Mouse (Mus musculus) thymus, postnatal 10 days (tissue): ENCODE results near the gene Ola1.
A peak's percentile ranks its signal among the peaks of the same experiment; 100 is the strongest.

Experiments used
- DNase-seq, 2 experiments: peaks; one replicate each; pipeline ENCODE4 v3.0.0; 2021; ENCODE audit warnings: low spot score in 2 of 2

Ola1 gene

DNA sequence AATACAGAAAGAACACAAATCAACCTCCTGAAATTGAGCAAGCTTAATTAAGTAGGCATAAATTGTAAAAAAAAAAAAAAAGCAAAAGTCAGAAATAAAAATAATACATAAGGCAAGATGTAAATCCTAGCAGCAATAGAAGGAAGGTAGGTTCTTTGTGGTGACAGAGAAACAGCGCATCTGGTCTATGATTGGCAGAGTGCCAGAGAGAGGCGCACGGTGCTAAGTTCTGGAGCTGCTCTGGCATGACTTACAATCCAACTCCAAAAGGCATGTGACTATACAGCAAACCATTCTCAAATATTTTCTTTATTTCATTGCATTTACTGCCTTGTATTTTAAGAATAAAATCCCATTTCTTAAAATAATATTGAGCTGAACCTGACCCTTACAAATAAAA lies 68.2 kb downstream of the Ola1 start:
- no peak for DNase-seq

DNA sequence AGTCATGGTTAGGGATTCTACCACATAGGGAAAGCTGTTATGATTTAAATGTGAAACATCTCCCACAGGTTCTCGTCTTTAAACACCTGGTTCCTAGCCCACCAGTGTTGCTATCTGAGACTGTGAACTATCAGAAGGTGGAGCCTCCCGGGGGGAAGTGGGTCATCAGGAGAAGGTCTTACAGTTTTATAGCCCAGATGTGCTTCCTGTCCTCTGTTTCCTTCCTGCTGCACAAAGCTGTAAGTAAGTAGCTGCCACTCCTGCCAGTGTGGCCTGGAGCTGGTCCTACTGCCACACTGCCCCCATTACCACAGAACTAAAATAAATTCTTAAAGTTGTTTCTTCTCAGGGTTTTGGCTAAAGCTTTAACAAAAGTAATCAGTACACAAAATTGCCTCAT lies 72.6 kb downstream of the Ola1 start:
- peak; percentile 36 to 37 for DNase-seq

DNA sequence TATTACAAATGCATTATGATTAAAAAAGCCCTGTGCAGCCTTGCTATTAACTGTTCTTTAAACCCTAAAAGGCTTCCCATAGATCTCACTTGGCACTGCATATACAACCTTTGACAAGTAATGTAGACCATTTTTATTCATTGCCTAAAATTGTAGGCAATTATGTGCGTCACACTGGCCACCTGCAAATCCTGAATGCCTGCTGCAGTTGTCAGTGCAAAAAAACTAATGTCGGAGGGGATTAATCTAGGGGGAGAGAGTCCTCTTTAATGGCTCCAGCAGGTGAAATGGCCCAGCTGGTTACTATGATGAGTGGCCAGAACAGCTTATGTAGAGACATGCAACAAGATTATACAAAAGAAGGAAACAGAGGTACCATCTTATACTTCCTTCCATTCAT lies 75.0 kb downstream of the Ola1 start:
- no peak for DNase-seq

DNA sequence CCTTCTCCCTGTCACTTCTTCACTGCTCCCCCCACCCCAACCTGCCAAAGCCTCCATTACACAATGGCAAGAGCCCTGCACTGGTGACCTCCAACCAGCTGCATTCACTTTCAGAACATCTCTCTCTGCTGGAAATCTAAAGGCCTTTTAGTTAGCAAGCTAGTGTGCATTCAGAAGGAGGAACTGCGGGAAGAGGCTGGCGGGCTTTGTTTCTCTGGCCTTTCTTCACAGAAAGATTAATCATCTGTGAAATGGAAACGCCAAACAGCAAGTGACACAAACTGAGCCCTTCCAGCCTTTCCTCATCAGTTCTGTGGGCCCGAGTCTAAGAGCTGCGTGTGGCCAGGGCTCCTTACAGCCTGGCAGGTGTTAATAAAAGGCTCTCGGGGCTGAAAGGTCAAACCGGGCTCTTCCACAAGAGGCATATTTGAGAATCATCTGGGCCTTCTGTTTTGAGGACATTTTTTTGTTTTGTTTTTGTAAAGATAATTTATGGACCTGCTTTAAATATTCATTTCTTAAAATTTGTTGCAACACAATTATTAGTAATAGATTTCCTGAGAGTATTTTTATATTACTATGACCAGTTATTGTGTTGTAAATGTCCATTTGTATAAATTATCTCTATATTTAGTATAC lies 75.8 kb downstream of the Ola1 start:
- DNase-seq = no peak

DNA sequence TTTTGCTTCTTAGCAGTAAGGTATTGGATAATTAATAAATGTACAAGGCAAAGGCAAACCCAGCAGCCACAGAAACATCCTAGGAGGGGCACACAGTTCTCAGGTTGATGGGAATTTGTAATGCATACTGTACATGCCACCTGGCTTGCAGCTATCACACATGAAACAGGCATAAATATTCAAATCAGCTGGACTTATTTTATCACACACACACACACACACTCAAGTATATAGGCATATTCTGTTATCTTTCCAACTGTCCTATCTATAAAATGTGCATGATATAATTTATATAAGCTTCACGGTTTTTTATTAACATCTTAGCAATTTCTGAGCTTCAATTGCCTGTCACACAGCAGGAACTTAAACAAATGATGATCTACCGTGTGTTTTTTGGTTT lies 85.8 kb downstream of the Ola1 start:
- DNase-seq = no peak

DNA sequence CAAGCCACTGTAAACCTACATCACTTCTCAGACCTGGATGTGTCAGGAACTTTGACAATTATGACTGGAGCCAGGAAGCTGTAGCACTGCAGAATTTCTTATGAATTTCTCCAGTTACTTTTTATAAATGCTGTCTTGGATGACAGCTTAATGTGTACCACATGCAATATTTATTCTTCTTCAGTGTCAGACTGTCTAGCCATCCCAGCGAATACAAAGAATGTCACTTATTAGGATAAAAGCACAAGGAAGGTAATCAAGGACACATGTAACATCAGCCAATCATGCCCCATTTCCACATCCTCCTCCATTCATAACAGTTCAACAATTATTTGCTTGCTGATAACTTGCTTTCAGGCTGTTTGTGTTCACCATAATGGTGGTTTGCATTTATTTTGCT lies 91.0 kb downstream of the Ola1 start:
- no peak for DNase-seq

DNA sequence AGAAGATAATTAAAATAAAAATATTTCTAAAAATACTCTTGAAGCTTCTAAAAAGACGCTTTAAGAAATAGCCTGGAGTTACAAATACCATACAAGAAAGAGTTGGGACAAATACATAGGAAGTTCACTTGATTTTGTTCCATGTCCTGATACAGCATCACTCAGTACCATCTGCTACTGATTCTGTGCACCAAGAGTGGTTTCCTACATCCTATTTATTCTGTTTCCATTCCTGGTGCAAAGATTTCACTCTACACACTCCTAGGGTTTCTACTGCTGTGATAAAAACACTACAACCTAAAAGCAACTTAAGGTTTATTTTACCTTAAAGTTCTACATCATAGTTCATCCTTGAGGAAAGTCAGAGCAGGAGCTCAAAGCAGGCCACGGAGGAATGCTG lies 99.9 kb downstream of the Ola1 start:
- no peak for DNase-seq

DNA sequence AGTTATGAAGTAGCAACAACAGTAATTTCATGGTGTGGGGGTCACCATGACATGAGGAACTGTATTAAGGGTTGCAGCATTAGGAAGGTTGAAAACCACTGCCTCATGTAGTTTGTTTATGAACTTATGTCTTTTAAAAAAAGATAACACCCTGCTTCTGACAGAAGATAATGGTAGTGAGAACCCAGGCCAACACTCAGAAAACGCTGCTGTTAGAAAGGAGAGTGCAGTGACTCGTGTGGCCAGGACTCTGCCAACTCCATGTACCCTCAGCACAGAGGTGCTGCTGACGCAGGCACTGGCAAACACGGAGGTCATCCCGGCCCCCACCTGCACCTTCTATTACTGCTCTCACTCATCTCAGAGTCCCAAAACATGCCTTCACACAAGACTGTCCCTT lies 111.6 kb downstream of the Ola1 start:
- no peak for DNase-seq

DNA sequence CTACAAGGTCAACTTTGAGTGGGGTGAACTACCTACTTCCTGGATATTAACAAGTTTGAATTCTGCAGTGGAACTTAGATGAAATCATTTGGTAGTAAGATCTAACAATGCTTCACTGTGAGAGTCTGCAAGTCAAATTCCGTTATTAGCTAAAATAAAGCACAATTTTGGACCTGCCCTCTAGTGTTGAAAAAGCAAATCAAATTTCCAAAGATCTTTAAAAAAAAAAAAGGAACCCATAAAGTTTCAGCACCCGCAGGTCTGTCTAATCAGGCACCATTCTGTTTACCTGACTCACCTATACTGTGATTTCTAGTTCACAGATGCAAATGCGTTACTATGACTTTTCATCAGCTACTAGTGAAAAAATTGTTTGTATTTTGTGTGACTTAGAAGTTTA lies 122.2 kb downstream of the Ola1 start:
- DNase-seq = no peak

DNA sequence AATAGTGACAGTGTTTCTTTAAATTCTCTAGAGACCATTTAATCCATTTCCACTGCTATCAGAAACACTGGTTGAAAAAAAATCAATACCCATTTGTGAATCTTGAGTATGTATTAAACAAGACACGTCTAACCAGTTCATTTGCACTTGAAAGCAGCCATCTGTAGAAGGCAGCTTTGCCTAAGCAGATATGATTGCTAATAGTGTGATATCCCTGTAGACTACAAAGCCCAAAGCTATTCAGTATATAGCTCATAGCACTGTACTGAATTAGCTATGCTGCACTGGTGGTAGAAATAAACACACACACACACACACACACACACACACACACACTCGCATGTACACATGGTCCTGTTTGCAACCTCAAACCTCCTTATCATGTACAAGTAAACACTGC lies 123.4 kb downstream of the Ola1 start:
- DNase-seq = no peak

DNA sequence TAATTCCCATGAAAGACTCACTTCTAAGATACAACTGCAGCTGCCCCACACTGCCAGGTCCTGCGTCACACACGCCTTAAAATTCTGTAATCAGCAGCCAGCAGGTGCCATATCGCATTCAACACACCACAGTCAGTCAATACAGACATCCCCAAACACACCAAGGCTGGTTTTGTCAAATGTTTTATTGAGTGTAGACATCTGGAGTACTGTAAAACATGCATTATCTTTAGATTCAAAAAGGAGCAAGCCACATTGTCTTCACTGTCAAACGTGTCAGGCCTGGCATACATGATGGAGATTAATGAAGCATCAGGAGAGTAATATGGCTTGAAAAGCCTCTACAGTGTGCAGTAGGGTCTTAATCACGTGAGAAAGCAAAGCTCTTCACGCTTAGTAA lies 125.7 kb downstream of the Ola1 start:
- no peak for DNase-seq

DNA sequence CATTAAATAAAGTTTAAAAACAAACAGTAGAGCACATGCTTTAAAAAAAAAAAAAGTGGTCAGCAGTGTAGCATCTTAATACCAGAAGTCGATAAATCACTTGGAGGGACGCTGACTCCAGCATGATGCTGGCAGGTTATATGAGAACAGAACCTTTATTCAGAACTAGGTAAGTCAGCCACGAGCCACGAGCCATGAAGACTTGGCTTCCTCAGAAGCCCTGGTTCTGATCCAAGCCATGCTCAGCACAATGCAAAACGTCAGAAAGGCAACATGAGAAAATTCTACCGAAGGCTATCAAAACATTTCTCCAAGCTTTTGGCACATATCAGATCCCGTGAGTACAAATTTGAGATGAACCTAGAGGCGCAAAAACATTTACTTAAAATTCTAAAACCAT lies 127.4 kb downstream of the Ola1 start:
- DNase-seq = no peak

DNA sequence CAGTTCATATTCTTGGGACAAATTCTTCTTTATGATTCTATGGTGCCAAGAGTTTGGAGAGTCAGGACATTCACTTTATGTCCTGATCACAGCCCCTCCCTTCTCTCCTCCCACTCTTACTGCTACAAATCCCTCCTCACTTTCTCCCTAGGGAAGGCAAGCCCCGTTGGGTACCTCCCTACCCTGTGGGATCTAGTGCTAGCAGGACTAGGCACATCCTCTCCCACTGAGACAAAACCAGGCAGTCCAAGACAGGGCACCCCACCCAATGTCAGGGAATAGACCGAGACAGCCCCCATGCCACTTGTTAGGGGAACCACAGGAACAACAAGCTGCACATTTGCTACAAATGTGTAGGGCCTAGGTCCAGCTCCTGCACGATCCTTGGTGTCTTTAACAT lies 131.1 kb downstream of the Ola1 start:
- DNase-seq = no peak

DNA sequence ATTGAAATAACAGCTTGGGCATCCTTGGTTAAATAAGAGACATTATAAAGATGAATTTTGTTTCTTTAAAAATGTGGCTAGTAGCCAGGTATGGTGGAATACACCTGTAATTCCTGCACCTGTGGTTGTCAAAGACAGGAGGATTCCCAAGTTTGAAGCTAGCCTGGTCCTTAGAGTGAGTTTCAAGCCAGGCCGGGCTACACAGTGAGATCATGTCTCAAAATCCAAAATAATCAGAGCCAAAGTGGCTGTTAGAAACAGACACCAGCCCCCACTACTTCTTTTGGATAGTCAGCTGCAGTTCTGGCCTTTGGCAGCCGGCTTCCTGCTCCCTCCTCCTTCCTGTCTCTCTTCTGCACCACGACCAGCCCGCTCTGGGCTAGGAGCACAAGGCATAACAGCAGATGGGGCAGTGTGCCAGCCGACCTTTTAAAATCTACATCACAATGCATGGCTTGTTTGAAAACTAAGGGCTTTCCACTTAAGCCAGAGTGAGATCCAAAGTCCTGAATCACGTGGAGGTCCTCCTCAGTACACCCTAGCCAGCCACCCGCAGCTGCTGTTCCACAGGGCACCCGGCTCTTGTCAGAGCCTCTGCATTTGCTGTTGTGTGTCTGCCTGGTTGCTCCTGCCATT lies 132.9 kb downstream of the Ola1 start:
- DNase-seq = peak in 1 of 2 experiments; percentile 17

DNA sequence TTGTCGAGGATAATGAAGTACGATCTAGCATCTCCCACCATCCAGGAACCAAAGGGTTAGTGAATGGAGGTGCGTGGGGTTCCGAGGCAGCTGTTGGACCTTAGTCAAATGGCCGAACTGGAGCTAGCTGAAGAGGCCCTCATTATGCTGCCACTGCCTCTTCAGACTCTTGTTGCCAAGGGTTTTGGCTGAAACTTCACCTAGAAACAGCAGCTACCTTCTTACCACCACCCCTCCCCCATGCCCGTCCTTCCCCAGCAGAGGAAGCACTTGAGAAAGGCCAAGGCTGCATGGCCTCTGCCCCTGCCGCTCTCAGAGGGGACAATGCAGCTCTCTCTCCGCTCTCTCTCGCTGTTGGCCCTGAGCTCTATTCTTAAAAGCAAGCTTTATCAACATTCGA lies 136.2 kb downstream of the Ola1 start:
- no peak for DNase-seq

DNA sequence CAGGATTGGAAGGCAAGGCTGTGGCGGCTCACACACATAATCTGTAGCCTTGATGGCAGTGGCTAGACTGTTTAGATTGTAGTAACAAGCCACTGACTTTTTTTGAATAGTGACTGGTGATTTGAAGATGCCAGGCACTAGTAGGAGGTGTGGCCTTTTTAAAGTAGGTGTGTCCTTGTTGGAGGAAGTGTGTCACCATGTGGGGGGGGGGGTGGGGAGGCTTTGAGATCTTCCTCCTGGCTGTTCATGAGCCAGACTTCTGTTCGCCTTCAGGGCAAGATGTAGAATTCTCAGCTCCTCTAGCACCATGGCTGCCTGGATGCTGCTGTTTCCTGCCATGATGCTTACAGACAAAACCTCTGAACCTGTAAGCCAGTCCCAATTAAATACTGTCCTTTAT lies 136.9 kb downstream of the Ola1 start:
- no peak for DNase-seq

DNA sequence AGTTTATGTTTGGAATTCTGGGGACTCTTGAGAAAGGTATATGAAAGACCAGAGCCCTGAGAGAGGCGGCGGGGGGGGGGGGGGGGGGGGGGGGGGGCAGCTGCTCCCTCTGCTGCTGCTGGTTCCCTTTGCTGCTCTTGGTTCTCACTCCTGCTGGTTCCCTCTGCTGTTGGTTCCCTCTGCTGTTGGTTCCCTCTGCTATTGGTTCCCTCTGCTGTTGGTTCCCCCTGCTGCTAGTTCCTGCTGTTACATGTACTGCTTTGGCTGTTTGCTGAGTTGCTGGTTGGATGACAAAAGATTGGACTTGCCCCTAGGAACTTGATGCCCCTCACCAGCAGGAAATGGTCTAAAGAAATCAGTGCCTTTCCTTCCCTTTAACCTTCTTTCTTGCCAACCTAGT lies 138.6 kb downstream of the Ola1 start:
- no peak for DNase-seq

DNA sequence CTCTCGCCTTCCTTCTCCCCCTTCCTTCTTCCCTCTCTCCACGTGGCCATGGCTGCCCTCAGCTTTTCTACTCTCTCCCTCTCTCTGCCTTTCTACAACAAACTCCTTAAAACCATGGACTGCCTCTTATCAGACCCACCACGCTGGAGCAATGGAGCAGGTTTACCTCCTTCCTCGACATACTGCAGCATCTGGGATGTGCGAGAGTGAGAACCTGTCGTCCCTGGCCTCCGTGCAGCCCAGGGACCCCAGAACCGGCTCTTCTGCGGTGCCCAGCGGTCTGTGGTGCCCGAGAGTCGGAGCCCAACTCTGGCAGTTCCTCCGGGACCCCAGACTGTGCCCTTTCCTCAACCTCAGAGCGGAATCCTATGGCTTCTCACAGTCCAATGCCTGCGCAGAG lies 139.4 kb downstream of the Ola1 start:
- no peak for DNase-seq

DNA sequence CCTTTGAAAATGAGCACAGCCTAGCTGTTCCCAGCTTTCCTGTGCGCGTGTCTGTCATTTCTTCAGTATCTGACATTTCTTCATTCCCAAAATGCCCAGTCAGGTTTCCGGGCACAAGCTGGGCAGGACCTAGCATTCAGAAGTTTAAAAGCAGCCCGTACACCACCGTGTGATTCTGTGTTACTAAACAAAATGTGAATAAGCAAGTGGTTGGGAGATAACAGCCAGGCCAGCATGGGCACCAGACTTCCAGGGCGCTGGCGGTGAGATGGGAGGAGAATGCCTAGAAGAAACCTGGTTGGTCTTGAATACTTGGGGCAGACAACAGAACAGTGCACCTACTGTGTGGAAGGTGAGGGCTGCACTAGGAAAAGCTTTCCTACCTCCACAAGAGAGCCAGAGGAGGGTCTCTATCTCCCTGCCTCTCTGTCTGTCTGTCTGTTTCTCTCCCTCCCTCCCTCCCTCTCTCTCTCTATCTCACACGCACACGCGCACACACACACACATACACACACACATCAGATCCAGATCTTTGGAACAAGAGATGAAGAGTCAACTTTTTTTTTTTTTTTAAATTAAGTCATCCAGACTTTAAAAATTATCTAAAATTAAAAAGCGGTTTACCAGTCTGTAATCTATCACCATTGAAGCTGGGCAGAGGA lies 144.8 kb downstream of the Ola1 start:
- DNase-seq = no peak

DNA sequence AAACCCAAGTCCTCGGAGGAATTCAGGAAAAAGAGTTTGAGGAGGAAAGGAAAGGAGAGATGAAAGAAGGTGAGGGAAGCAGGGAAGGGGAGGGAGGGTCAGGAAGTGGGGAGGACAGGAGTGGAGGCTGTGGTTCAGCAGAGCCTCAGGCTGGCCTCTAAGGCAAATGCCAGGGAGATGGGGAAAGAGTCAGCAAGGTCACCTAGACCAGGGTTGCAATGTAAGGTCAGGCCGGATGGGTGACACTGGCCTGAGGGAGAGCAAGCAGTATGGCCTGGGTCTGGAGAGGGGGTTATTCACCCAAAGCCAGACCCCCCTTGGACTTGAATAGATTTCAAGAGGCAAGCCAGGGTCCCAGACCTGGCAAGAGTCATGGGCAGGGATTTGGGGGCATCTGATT lies 147.5 kb downstream of the Ola1 start:
- DNase-seq = no peak

DNA sequence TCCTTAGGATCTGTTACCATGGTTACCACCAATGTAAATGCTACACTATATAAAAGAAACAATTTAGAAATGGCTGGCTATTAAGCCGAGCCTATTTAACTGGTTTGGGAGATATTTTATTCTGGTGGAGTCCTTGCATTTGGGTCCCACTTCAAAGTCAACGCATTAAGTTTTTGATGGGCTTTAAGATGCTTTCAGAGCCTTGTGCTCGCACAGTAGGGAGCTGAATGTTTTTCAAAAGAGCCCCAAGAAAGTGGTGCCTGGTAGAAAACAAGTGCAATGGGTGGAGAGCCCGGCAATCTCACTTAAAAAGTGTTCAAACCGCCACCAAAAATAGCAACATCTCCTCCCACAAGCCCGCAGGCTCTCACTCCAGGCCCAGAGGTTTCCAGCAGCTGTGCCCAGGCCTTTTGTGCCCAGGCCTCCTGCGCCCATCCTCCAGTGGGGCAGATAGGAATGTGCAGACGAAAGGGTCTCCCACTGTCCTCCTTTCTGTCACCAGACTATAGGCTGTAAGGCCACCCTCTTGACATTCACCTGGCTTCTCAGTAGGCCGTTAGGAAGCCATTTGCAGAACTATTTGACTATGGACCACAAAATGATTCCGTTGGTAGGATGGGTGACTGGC lies 148.2 kb downstream of the Ola1 start:
- no peak for DNase-seq

DNA sequence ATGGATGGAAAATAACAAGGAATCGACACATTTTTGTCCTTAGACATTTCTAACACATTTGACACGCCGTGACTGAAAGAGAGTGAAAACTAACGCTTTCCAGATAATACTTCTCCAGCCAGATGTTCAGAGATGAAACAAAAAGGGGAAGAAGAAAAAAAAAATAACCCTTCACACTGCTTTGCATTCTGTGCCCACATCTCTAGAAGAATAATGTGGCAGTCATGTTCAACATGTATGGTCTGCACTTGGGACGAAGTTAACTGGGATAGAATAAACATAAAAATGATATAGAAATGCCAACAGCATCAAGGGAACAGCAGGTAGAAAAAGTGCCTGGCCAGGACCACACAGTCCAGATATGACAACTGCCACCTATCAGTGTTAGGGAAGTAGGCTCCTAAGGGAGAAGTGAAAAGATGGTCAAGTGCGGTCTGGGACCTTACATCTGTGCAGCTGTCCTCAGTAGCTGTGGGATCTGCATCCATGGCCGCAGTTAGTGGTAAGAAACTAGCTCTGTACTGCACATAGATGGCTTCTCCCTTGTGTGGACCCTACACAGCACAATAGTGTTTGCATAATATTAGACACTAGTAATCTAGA lies 149.4 kb downstream of the Ola1 start:
- DNase-seq = no peak
